Mouse (Mus musculus): ENCODE measurements around the gene Camk2n1. TPM values are rescaled to one million over a fixed set of nuclear protein-coding genes. Genes with fewer than 3 reads are reported as not detected.

The Camk2n1 gene
- polyA plus RNA-seq, 1 experiment from 2014 or later, result 2.9 TPM

DNA sequence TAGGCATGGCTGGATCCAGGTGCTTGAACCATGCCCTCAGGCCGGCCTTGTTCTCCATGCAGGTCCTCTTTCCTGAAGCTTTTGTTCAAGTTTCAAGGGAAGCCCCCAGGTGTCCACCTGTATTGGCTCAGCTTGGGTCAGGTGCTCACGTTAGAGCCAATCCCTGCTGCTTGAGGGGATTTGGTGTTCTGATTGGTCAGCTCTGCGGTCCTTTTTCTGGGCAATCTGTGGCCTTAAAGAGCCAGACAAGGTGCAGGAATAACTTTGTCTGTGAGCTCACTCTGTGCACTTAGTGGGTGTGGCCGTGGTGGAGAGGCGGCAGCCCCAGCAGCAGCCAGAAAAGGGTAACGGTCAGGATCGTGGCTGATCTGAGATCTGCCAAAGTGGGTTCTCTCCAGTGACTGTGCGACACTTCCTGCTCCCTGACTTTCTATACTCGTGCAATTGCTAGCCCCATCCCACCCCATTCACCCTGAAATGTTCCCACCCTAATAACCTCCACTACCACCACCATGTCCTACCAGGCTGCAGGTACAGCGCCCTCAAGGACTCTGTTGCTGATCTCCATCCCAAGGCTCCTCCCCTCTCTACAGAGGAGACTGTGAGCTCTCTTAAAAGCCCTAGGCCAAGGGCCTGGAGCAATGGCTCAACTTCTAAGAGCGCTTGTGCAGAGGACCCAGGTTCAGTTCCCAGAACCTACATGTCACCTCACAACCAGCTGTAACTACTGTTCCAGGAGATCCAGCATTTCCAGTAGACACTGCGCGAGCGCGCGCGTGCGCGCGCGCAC lies 45.9 kb downstream of the Camk2n1 start:
- Histone ChIP-seq H3K9me3 (ENCODE audit: control insufficient read depth, low read length) (no peaks in the 10 kb centered on the region), H3K4me2 (ENCODE audit: low read depth, low read length) (no peak overlapping the region), H3K27me3 (ENCODE audit: control insufficient read depth, insufficient read depth, low read depth, low read length) (peaks cover 6% of the 10 kb centered on the region; the same call in 1 of the 2 replicates), H3K4me1 (replicated peaks; ENCODE audit: control insufficient read depth, insufficient read depth, low read length) (peaks cover 26% of the 10 kb centered on the region), H3K9ac (ENCODE audit: low read length) (no peak overlapping the region), H3K4me3 (ENCODE audit: low read length) (no peak overlapping the region), H3K27ac (ENCODE audit: low read length) (no peak overlapping the region), H3K36me3 (ENCODE audit: control insufficient read depth, insufficient read depth, low read length) (no peaks in the 10 kb centered on the region)
- 74% methylated on average over 21 of the region's 21 CpGs for WGBS
- no peak for ATAC-seq (ENCODE audit: low read depth)

DNA sequence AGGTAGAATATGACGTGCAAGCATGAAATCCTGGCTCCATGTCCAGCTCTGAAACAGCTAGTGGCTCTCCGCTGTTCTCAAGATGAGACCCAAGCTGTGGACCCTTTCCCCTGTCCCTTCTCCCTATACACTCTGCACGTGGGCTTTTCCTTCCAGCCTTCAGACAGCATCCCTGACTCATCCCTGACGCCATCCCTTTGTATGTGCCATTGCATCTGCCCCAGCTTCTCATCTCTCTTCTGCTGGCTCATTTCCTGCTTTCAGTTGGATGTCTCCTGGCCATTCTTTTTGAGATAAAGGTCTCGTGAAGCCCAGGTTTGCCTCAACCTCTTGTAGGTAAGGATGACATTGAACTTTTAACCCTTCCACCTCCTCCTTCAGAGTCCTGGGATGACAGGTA lies 46.9 kb downstream of the Camk2n1 start:
- Histone ChIP-seq H3K4me3 (ENCODE audit: low read length) (no peak overlapping the region), H3K4me2 (ENCODE audit: low read depth, low read length) (no peak overlapping the region), H3K36me3 (ENCODE audit: control insufficient read depth, insufficient read depth, low read length) (no peaks in the 10 kb centered on the region), H3K4me1 (replicated peaks; ENCODE audit: control insufficient read depth, insufficient read depth, low read length) (peaks cover 17% of the 10 kb centered on the region), H3K27me3 (ENCODE audit: control insufficient read depth, insufficient read depth, low read depth, low read length) (peaks cover 9% of the 10 kb centered on the region), H3K27ac (ENCODE audit: low read length) (no peak overlapping the region), H3K9ac (ENCODE audit: low read length) (no peak overlapping the region), H3K9me3 (ENCODE audit: control insufficient read depth, low read length) (no peaks in the 10 kb centered on the region)
- WGBS, result 58% methylated on average over 5 of the region's 5 CpGs
- no peak for ATAC-seq (ENCODE audit: low read depth)

DNA sequence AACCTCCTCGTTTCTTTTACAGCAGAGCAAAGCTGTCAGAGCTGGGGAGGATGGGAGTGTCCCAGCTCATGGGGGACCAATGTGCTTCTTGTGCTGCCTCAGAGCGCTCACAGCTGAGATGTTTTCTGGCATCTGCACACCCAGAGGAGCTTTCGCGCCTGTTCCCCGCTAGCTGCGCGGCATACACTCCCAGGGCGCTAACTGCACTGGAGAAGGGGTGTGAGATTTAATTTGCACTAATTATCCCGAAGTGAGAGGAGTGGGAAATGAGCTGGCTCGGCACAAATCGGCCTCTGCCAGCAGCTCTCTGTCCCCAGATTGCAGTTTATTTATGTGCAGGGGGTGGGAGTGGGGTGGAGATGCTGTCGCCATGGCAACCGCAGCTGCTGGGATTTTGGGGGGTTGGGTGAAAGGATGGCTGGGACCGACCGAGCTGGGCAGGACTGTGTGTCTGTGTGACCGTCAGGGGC lies 50.6 kb downstream of the Camk2n1 start:
- H3K27me3 ChIP-seq (ENCODE audit: control insufficient read depth, insufficient read depth, low read depth, low read length), result peaks cover 9% of the 10 kb centered on the region
- no peaks in the 10 kb centered on the region for H3K36me3 ChIP-seq (ENCODE audit: control insufficient read depth, insufficient read depth, low read length)
- ATAC-seq (ENCODE audit: low read depth), result peak; percentile 32; the same call in 1 of the 2 replicates
- H3K9me3 ChIP-seq (ENCODE audit: control insufficient read depth, low read length), result no peaks in the 10 kb centered on the region
- WGBS, result 2% methylated on average over 16 of the region's 16 CpGs
- H3K27ac ChIP-seq (ENCODE audit: low read length), result no peak overlapping the region
- no peak overlapping the region for H3K4me2 ChIP-seq (ENCODE audit: low read depth, low read length)
- peaks cover 6% of the 10 kb centered on the region for H3K4me1 ChIP-seq (replicated peaks; ENCODE audit: control insufficient read depth, insufficient read depth, low read length)
- no peak overlapping the region for H3K9ac ChIP-seq (ENCODE audit: low read length)
- H3K4me3 ChIP-seq (ENCODE audit: low read length), result no peak overlapping the region

- Histone ChIP-seq H3K4me3 (ENCODE audit: low read length) (no peak overlapping the region), H3K27ac (ENCODE audit: low read length) (no peak overlapping the region), H3K4me1 (replicated peaks; ENCODE audit: control insufficient read depth, insufficient read depth, low read length) (peaks cover 6% of the 10 kb centered on the region), H3K9ac (ENCODE audit: low read length) (no peak overlapping the region), H3K27me3 (ENCODE audit: control insufficient read depth, insufficient read depth, low read depth, low read length) (peaks cover 9% of the 10 kb centered on the region), H3K4me2 (ENCODE audit: low read depth, low read length) (no peak overlapping the region), H3K9me3 (ENCODE audit: control insufficient read depth, low read length) (no peaks in the 10 kb centered on the region), H3K36me3 (ENCODE audit: control insufficient read depth, insufficient read depth, low read length) (no peaks in the 10 kb centered on the region)
- ATAC-seq (ENCODE audit: low read depth), result no peak; the same call in 1 of the 2 replicates
- WGBS, result 6% methylated on average over 10 of the region's 10 CpGs
Observed at GRCm38 (mm10) chr4:138505171-138505870, 51.2 kb downstream of the Camk2n1 start.

DNA sequence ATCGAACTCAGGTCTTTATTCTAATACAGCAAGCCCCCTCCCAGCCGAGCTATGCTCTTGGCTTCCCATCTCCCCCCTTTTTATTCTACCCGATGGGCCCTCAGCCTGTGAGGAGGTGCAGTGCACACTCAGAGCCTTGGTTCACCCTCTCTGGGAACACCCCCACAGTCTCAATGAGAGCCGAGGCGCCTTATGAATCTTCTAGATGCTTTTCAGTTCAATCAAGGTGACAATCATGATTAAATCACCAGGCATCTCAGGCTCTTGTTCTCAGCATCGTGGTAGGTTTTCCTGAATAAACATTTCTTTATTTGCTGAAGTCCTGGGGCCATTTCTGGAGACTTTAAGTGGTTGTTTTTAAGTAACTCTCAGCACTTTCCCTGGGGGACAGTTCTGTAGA lies 53.8 kb downstream of the Camk2n1 start:
- Histone ChIP-seq H3K27me3 (ENCODE audit: control insufficient read depth, insufficient read depth, low read depth, low read length) (peaks cover 9% of the 10 kb centered on the region), H3K9me3 (ENCODE audit: control insufficient read depth, low read length) (no peaks in the 10 kb centered on the region), H3K4me1 (replicated peaks; ENCODE audit: control insufficient read depth, insufficient read depth, low read length) (peaks cover 6% of the 10 kb centered on the region), H3K4me2 (ENCODE audit: low read depth, low read length) (no peak overlapping the region), H3K9ac (ENCODE audit: low read length) (no peak overlapping the region), H3K36me3 (ENCODE audit: control insufficient read depth, insufficient read depth, low read length) (no peaks in the 10 kb centered on the region), H3K4me3 (ENCODE audit: low read length) (no peak overlapping the region), H3K27ac (ENCODE audit: low read length) (no peak overlapping the region)
- no peak for ATAC-seq (ENCODE audit: low read depth)
- WGBS, result 39% methylated on average over 6 of the region's 6 CpGs

Other genes with a start within 250 kb of the Camk2n1 start
- 140 and 166 TPM in 2 replicates for gene Hp1bp3, start 238.0 kb upstream of the Camk2n1 start, polyA plus RNA-seq (2015; fragmentation: Nextera tagmentation; extraction: Ambion mirVana)
- 0.20 and 0.25 TPM in 2 replicates for gene Sh2d5, start 203.9 kb upstream of the Camk2n1 start, polyA plus RNA-seq (2015; fragmentation: Nextera tagmentation; extraction: Ambion mirVana)
- 2.9 and 3.0 TPM in 2 replicates for gene Kif17, start 203.9 kb upstream of the Camk2n1 start, polyA plus RNA-seq (2015; fragmentation: Nextera tagmentation; extraction: Ambion mirVana)
- gene Ddost, start 149.6 kb upstream of the Camk2n1 start, polyA plus RNA-seq (2015; fragmentation: Nextera tagmentation; extraction: Ambion mirVana), result 402 TPM in 2 replicates
- gene Pink1, start 128.0 kb upstream of the Camk2n1 start, polyA plus RNA-seq (2015; fragmentation: Nextera tagmentation; extraction: Ambion mirVana), result 44.1 and 49.4 TPM in 2 replicates
- gene Cda, start 86.3 kb upstream of the Camk2n1 start, polyA plus RNA-seq (2015; fragmentation: Nextera tagmentation; extraction: Ambion mirVana), result 19.8 and 22.8 TPM in 2 replicates
- gene Fam43b, start 57.8 kb upstream of the Camk2n1 start, polyA plus RNA-seq (2015; fragmentation: Nextera tagmentation; extraction: Ambion mirVana), result 0.09 TPM in 1 of 2 replicates, not detected in the other
- 16.8 and 18.2 TPM in 2 replicates for gene Mul1, start 19.6 kb upstream of the Camk2n1 start, polyA plus RNA-seq (2015; fragmentation: Nextera tagmentation; extraction: Ambion mirVana)
- 0.09 and 0.15 TPM in 2 replicates for gene Vwa5b1, start 181.6 kb downstream of the Camk2n1 start, polyA plus RNA-seq (2015; fragmentation: Nextera tagmentation; extraction: Ambion mirVana)

All from lung, embryonic 16.5 days (tissue).